Mouse (Mus musculus) left cerebral cortex, adult 11 months (tissue): ENCODE measurements around the gene Txndc17.
A peak's percentile ranks its signal among the peaks of the same experiment; 100 is the strongest.

Source experiments
- DNase-seq: peaks from one replicate; pipeline ENCODE4 v3.0.0; 2022; ENCODE audit warnings: low spot score

The Txndc17 gene

GRCm38 (mm10) chr11:72223414-72223813, 16.1 kb downstream of the Txndc17 start:
- no peak for DNase-seq

GRCm38 (mm10) chr11:72224865-72225264, 17.5 kb downstream of the Txndc17 start:
- DNase-seq = no peak

GRCm38 (mm10) chr11:72226020-72226791, 18.9 kb downstream of the Txndc17 start:
- DNase-seq = no peak

GRCm38 (mm10) chr11:72226901-72227300, 19.6 kb downstream of the Txndc17 start:
- DNase-seq = no peak

GRCm38 (mm10) chr11:72228513-72228912, 21.2 kb downstream of the Txndc17 start:
- no peak for DNase-seq

GRCm38 (mm10) chr11:72232068-72232467, 24.7 kb downstream of the Txndc17 start:
- no peak for DNase-seq

GRCm38 (mm10) chr11:72232991-72233390, 25.6 kb downstream of the Txndc17 start:
- DNase-seq = no peak

- peak; percentile 41 for DNase-seq
These were observed 26.7 kb downstream of the Txndc17 start for GRCm38 (mm10) chr11:72234013-72234412.

- DNase-seq = no peak
These were observed 32.9 kb downstream of the Txndc17 start for GRCm38 (mm10) chr11:72240062-72240860.

GRCm38 (mm10) chr11:72245196-72245753, 37.9 kb downstream of the Txndc17 start:
- no peak for DNase-seq

- DNase-seq = no peak
These were observed 48.3 kb downstream of the Txndc17 start for GRCm38 (mm10) chr11:72255629-72256028.

GRCm38 (mm10) chr11:72256441-72256840, 49.1 kb downstream of the Txndc17 start:
- DNase-seq = no peak
